Mouse (Mus musculus) ES-E14 (cell line): ENCODE measurements around the gene Map1lc3b. TPM values are rescaled to one million over a fixed set of nuclear protein-coding genes. Genes with fewer than 3 reads are reported as not detected.

Source experiments
- DNase-seq: peaks from one replicate; pipeline ENCODE4 v3.0.0-alpha.2; 2013; ENCODE audit warnings: low read depth, low spot score
- H3K27ac ChIP-seq: 2 replicates; pipeline ENCODE4 v1.5.1; 2012; ENCODE audit warnings: low read depth, mild to moderate bottlenecking, low read length, moderate library complexity, mixed read lengths; ENCODE audit not compliant: poor library complexity, insufficient read depth, severe bottlenecking
- H3K36me3 ChIP-seq: 2 replicates; pipeline ENCODE4 v1.6.1; 2012; ENCODE audit warnings: mild to moderate bottlenecking, low read length, moderate library complexity, mixed read lengths; ENCODE audit not compliant: control insufficient read depth, poor library complexity, insufficient read depth, severe bottlenecking
- H3K4me1 ChIP-seq, 2 experiments: fragments of 150-350 bp in 1 of 2; sonication (generic) in 1 of 2; 2 replicates each; pipeline ENCODE4 v1.6.1; 2012; ENCODE audit warnings: low read length in 2 of 2, mild to moderate bottlenecking in 1 of 2, mixed read lengths in 1 of 2; ENCODE audit not compliant: control insufficient read depth in 2 of 2, insufficient read depth in 2 of 2, poor library complexity in 1 of 2
- H3K4me3 ChIP-seq, 2 experiments: fragments of 150-350 bp in 1 of 2; sonication (generic) in 1 of 2; 2 replicates each; pipeline ENCODE4 v1.5.1; 2012; ENCODE audit warnings: low read length in 2 of 2, low read depth in 1 of 2, mild to moderate bottlenecking in 1 of 2, mixed read lengths in 1 of 2; ENCODE audit not compliant: insufficient read depth in 1 of 2, poor library complexity in 1 of 2, severe bottlenecking in 1 of 2
- H3K9ac ChIP-seq: 2 replicates; pipeline ENCODE4 v1.6.1; 2012; ENCODE audit warnings: low read depth, mild to moderate bottlenecking, low read length, mixed read lengths; ENCODE audit not compliant: poor library complexity, insufficient read depth, severe bottlenecking
- H3K9me3 ChIP-seq: fragments of 150-350 bp; sonication (generic); 2 replicates; pipeline ENCODE4 v1.6.1; 2012; ENCODE audit warnings: low read depth, mild to moderate bottlenecking, low read length; ENCODE audit not compliant: control insufficient read depth, insufficient read depth
- CHD2 ChIP-seq: IDR thresholded peaks from 2 replicates; pipeline ENCODE4 v1.6.1; 2014; ENCODE audit warnings: mild to moderate bottlenecking, low read depth, low read length, inconsistent platforms
- HCFC1 ChIP-seq: IDR thresholded peaks from 2 replicates; pipeline ENCODE4 v1.6.1; 2012; ENCODE audit warnings: low read length, inconsistent platforms, borderline replicate concordance; ENCODE audit not compliant: insufficient read depth
- MAFK ChIP-seq: IDR thresholded peaks from 2 replicates; pipeline ENCODE4 v1.6.1; 2014; ENCODE audit warnings: mild to moderate bottlenecking, low read depth, low read length, inconsistent platforms; ENCODE audit not compliant: insufficient read depth
- ZC3H11A ChIP-seq: IDR thresholded peaks from 2 replicates; pipeline ENCODE4 v1.6.1; 2012; ENCODE audit warnings: low read depth, mild to moderate bottlenecking, inconsistent platforms, low read length, borderline replicate concordance
- ZNF384 ChIP-seq: IDR thresholded peaks from 2 replicates; pipeline ENCODE4 v1.6.1; 2012; ENCODE audit warnings: low read depth, low read length, inconsistent platforms
- in situ Hi-C, 2 experiments: fragments of 600-800 bp; cut with MboI; formaldehyde crosslinking; loops; one replicate each; pipeline ENCODE4 v1.15.1; 2025; ENCODE audit warnings: low sequenced_read_pairs in 2 of 2, inconsistent platforms in 1 of 2; ENCODE audit not compliant: unreplicated experiment in 2 of 2
- total RNA-seq: library from RNA; depleted of rRNA; stranded (reverse); fragments of 300-350 nt; gene quantifications from 2 replicates; pipeline ENCODE4 v1.2.3, GENCODE M21; 2012

Gene Map1lc3b
- total RNA-seq, 1 experiment, result 92.4 TPM

DNA sequence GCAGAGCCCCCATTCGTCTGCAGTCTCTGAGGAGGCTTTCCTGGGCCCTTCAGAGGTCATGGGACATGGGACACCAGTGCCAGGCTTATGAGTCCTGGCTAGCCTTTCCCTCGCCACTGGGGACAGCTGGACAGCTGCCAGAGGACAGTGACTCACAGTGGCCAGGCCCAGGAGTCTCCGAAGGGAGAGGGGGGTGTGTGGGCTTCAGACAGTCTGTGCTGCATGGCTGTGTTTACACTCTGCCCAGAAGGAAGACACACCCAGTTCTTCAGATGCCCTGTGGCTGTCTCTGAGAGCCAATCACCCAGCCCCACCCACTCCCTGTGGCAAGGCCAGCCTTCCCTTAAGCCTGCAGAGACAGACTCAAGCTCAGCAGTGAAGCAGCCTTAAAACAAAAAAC is 16.9 kb upstream of the Map1lc3b start:
- Histone ChIP-seq H3K9ac (no peak overlapping the region), H3K4me1 (peaks cover 2 to 25% of the 10 kb centered on the region in 2 experiments; a peak in 3 of 4 replicates), H3K27ac (no peak overlapping the region), H3K36me3 (no peaks in the 10 kb centered on the region), H3K9me3 (no peaks in the 10 kb centered on the region), H3K4me3 (no peak overlapping the region)
- in situ Hi-C loops, result no loop called here
- no peak for DNase-seq
- TF ChIP-seq ZC3H11A (no peak), CHD2 (no peak), ZNF384 (no peak)

DNA sequence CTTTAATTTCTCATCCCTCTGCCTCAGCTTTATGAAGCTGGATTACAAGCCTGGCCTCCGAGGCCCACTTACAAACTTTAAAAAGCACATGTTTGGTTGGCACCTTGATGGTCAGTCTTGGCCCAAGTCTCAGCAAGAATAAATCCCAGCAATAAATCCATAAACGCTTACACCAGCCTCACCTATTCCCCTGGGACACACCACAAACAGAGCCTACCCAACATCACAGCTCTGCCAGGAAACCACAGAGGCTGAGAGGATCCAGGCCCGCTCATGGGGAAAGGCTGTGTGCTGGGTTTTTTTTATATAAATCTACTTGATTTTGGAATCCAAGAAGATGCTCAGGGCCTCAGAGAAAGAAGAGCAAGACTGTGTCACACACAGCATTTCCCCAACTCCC is 14.5 kb upstream of the Map1lc3b start:
- no peak for DNase-seq
- H3K4me1 ChIP-seq, result peaks cover 2 to 35% of the 10 kb centered on the region in 2 experiments; a peak in 3 of 4 replicates
- H3K36me3 ChIP-seq, result no peaks in the 10 kb centered on the region
- H3K27ac ChIP-seq, result no peak overlapping the region
- no peak overlapping the region for H3K4me3 ChIP-seq
- H3K9ac ChIP-seq, result no peak overlapping the region
- in situ Hi-C loops, result no loop called here
- no peak for TF ChIP-seq CHD2
- TF ChIP-seq ZC3H11A, result no peak
- no peak for TF ChIP-seq MAFK
- TF ChIP-seq HCFC1, result no peak
- no peak for TF ChIP-seq ZNF384
- no peaks in the 10 kb centered on the region for H3K9me3 ChIP-seq

DNA sequence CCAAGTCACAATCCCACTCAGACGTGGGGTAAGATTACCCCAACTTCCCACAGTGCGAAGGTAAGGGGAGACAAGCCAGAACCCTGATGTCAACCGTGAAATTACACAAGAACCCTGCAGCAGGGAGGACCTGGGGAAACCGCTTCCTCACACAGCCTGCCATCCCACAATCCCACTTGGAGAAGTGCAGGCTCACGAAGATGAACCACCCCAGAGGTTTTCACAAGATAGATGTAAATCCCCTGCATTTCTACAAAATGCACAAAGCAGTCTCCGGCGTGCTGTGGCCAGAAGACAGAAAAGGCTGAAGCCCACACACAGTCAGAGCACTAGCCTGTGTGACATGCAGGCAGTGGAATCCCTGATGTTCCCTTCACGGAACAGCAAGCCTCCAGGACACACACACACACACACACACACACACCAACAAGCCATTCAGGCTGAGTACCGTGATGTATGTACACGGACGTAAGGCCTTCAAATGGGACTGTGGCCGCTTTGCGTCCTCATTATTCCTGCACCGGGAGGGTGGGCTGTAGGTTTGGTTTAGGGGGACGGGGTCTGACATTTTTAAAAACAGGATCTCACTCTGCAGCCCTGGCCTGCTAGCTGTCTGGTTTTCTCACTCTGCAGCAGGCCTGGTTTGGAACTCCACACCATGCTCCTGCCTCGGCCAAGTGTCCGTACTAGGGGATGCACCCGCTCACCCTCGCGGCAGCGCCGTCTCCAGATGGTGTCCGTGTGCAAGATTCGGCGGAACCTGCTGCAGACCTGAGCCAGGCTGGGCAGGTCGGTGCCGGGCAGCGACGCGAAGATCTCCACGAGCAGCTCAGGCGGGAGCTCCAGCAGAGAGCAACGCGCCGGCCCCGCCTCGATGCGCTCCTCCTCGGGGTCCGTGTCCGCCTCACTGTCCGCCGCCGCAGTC is 12.1 kb upstream of the Map1lc3b start:
- DNase-seq, result no peak
- in situ Hi-C loops, result no loop called here
- H3K9ac ChIP-seq, result peak overlapping the region; percentile 89
- no peaks in the 10 kb centered on the region for H3K36me3 ChIP-seq
- no peak for TF ChIP-seq ZNF384
- no peak for TF ChIP-seq HCFC1
- no peak for TF ChIP-seq MAFK
- no peak for TF ChIP-seq CHD2
- no peak for TF ChIP-seq ZC3H11A
- H3K4me1 ChIP-seq, result peaks cover 0 to 29% of the 10 kb centered on the region in 2 experiments; a peak in 2 of 4 replicates
- H3K4me3 ChIP-seq, result peak overlapping the region; percentile 79 to 88
- no peak overlapping the region for H3K27ac ChIP-seq
- no peaks in the 10 kb centered on the region for H3K9me3 ChIP-seq

DNA sequence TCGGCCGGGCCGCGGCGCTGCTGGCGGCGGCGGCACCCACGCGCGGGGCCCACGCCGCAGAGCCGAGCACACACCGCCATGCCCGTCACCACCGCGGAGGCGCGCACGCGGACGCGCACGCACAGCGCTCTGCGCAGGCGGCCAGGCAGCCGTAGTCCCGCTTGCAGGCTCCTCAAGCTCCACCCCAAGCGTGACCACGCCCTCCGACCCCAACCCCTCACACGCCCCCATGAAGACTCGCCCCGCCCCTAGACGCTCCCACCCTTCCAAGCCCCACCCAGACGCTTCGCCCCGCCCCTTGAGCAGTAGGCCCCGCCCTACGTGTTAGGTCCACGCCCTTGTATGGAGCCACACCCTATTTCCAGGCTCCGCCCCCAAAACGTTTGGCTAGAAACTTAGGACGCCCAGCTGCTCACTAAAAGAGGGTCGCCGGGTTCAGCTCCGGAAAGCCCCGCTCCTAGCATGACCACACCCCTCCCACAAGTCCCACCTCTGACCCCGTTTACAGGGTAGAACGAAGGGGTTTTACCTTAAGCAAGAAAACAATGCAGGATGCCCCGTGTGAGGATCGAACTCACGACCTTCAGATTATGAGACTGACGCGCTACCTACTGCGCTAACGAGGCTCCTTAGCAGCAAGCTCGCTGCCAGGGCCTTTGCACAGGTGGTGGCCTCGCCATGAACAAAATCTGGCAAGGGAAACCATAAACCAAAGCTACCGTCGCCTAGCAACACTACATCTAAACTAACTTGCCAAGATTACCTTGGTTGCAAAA is 11.3 kb upstream of the Map1lc3b start, which contains the start of gene Fbxo31:
TSS of gene Fbxo31 (minus strand) at position 131 of the 776 bp plus-strand sequence.
- Histone ChIP-seq H3K4me1 (peaks cover 1 to 25% of the 10 kb centered on the region in 2 experiments; a peak in 3 of 4 replicates), H3K27ac (no peak within 1 kb of the TSS), H3K4me3 (peak within 1 kb of the TSS; percentile 79 to 88), H3K9ac (peak within 1 kb of the TSS; percentile 89), H3K36me3 (no peaks in the 10 kb centered on the region), H3K9me3 (no peaks in the 10 kb centered on the region)
- TF ChIP-seq ZNF384 (no peak), MAFK (peak; percentile 78)
- peak; percentile 96 for DNase-seq
- in situ Hi-C loops, result no loop called here
